In genomic region chr4:134943758-134944538, GRCm38 (mm10) we compare ENCODE assay signal across 8 mouse cellular contexts. TPM values are rescaled to one million over a fixed set of nuclear protein-coding genes. Genes with fewer than 3 reads are reported as not detected.
A peak's percentile ranks its signal among the peaks of the same experiment; 100 is the strongest.
DNase-seq lines count a peak whose midpoint lies in the region; ATAC-seq lines count a peak whose summit lies in the region.
"Had no signal": no experiment of that assay in that cellular context is flagged by ENCODE, and none has a peak within 500 bp of the region (broad histone marks: within the 10 kb centered on the region; RNA-seq: fewer than 3 reads in every experiment).

No protein-coding gene starts in this region.

- no peak overlapping the region for H3K9ac ChIP-seq in limb, embryonic 11.5 days (ENCODE audit: low read length)
- no peak overlapping the region for H3K9ac ChIP-seq in forebrain, embryonic 16.5 days (replicated peaks; ENCODE audit: low read depth, low read length)
- no peak overlapping the region for H3K9ac ChIP-seq in midbrain, embryonic 15.5 days

- 45% methylated on average over 27 of the region's 27 CpGs for WGBS in limb, embryonic 11.5 days
- 50% methylated on average over 27 of the region's 27 CpGs for WGBS in limb, embryonic 10.5 days
- 40% methylated on average over 27 of the region's 27 CpGs for WGBS in forebrain, embryonic 16.5 days
- WGBS in midbrain, embryonic 15.5 days = 46% methylated on average over 27 of the region's 27 CpGs

- H3K4me3 ChIP-seq in limb, embryonic 11.5 days (ENCODE audit: low read depth, low read length) = no peak overlapping the region
- no peak overlapping the region for H3K4me3 ChIP-seq in limb, embryonic 10.5 days
- H3K4me3 ChIP-seq in forebrain, embryonic 16.5 days (replicated peaks; ENCODE audit: low read length) = no peak overlapping the region
- no peak overlapping the region for H3K4me3 ChIP-seq in midbrain, embryonic 15.5 days

- ATAC-seq in limb, embryonic 11.5 days (ENCODE audit: insufficient number of reproducible peaks, low FRiP score, low TSS enrichment, low read depth) = 0 out of 2 replicates have a peak, but pooled peaks have one; percentile 13
- ATAC-seq in forebrain, embryonic 16.5 days = peak; percentile 52; the same call in 1 of the 2 replicates
- peak; percentile 65; the same call in 1 of the 2 replicates for ATAC-seq in midbrain, embryonic 15.5 days (replicated peaks)

- DNase-seq in limb, embryonic 11.5 days (ENCODE audit: low spot score) = no peak
- no peak for DNase-seq in limb, embryonic 10.5 days (ENCODE audit: low spot score)
- DNase-seq in brain, adult 2 months (ENCODE audit: low read depth, low spot score) = peak; percentile 61
- DNase-seq in gastrocnemius, adult 8-10 months (ENCODE audit: low spot score in 2 of 2) = no peak
- DNase-seq in kidney, adult 9 months = no peak
- DNase-seq: kidney, postnatal 36 days had no signal

- no peaks in the 10 kb centered on the region for H3K36me3 ChIP-seq in limb, embryonic 11.5 days (ENCODE audit: control insufficient read depth, insufficient read depth, low read length)
- no peaks in the 10 kb centered on the region for H3K36me3 ChIP-seq in limb, embryonic 10.5 days
- H3K36me3 ChIP-seq in forebrain, embryonic 16.5 days (ENCODE audit: control insufficient read depth, insufficient read depth) = no peaks in the 10 kb centered on the region
- no peaks in the 10 kb centered on the region for H3K36me3 ChIP-seq in midbrain, embryonic 15.5 days (replicated peaks)

- no peak overlapping the region for H3K4me2 ChIP-seq in limb, embryonic 11.5 days (ENCODE audit: low read depth, severe bottlenecking)
- peak overlapping the region; percentile 7; the same call in 1 of the 2 replicates for H3K4me2 ChIP-seq in forebrain, embryonic 16.5 days (ENCODE audit: low read length)
- H3K4me2 ChIP-seq in midbrain, embryonic 15.5 days = no peak overlapping the region

- peaks cover 4% of the 10 kb centered on the region; the same call in 1 of the 2 replicates for H3K27me3 ChIP-seq in limb, embryonic 11.5 days (ENCODE audit: control insufficient read depth, insufficient read depth, low read length)
- peaks cover 39% of the 10 kb centered on the region for H3K27me3 ChIP-seq in limb, embryonic 10.5 days (ENCODE audit: low read depth, poor library complexity, severe bottlenecking)
- no peaks in the 10 kb centered on the region for H3K27me3 ChIP-seq in forebrain, embryonic 16.5 days (replicated peaks; ENCODE audit: control insufficient read depth, insufficient read depth, low read length)
- peaks cover 11% of the 10 kb centered on the region for H3K27me3 ChIP-seq in midbrain, embryonic 15.5 days (replicated peaks)

- H3K4me1 ChIP-seq in limb, embryonic 11.5 days (ENCODE audit: control insufficient read depth, insufficient read depth, low read length) = peaks cover 7% of the 10 kb centered on the region; the same call in 1 of the 2 replicates
- peaks cover 16% of the 10 kb centered on the region for H3K4me1 ChIP-seq in limb, embryonic 10.5 days
- peaks cover 14% of the 10 kb centered on the region for H3K4me1 ChIP-seq in forebrain, embryonic 16.5 days (replicated peaks; ENCODE audit: control insufficient read depth, insufficient read depth, low read length)
- H3K4me1 ChIP-seq in midbrain, embryonic 15.5 days = peaks cover 10% of the 10 kb centered on the region

- no peak overlapping the region for H3K27ac ChIP-seq in limb, embryonic 11.5 days (replicated peaks; ENCODE audit: low read depth, low read length)
- H3K27ac ChIP-seq in limb, embryonic 10.5 days = no peak overlapping the region
- no peak overlapping the region for H3K27ac ChIP-seq in forebrain, embryonic 16.5 days (ENCODE audit: low read length)
- H3K27ac ChIP-seq in midbrain, embryonic 15.5 days = no peak overlapping the region

- no peaks in the 10 kb centered on the region for H3K9me3 ChIP-seq in limb, embryonic 11.5 days (ENCODE audit: control insufficient read depth, low read length)
- H3K9me3 ChIP-seq in limb, embryonic 10.5 days (replicated peaks) = no peaks in the 10 kb centered on the region
- H3K9me3 ChIP-seq in forebrain, embryonic 16.5 days (ENCODE audit: control insufficient read depth, low read length) = no peaks in the 10 kb centered on the region
- H3K9me3 ChIP-seq in midbrain, embryonic 15.5 days = no peaks in the 10 kb centered on the region

RNA-seq across cellular contexts. Expression of gene Syf2, which starts 13.2 kb away (rescaled TPM):
- polyA plus RNA-seq in limb, embryonic 11.5 days (2014; fragmentation: Nextera tagmentation; extraction: Ambion mirVana) = 69.8 and 75.6 TPM in 2 replicates
- polyA plus RNA-seq in limb, embryonic 10.5 days (2016; fragmentation: Nextera tagmentation; extraction: Ambion mirVana) = 67.3 and 67.9 TPM in 2 replicates
- polyA plus RNA-seq in forebrain, embryonic 16.5 days (2015; fragmentation: Nextera tagmentation; extraction: Ambion mirVana) = 73.2 and 78.4 TPM in 2 replicates
- 58.6 and 60.5 TPM in 2 replicates for polyA plus RNA-seq in midbrain, embryonic 15.5 days (2015; fragmentation: Nextera tagmentation; extraction: Ambion mirVana)
- total RNA-seq in gastrocnemius, adult 8-10 months (2022) = 10 to 100 TPM; 33.5 to 45.5 (median 39.6) TPM

RNA-seq across cellular contexts. Expression of gene Rsrp1, which starts 20.6 kb away (rescaled TPM):
- 345 and 367 TPM in 2 replicates for polyA plus RNA-seq in limb, embryonic 11.5 days (2014; fragmentation: Nextera tagmentation; extraction: Ambion mirVana)
- polyA plus RNA-seq in limb, embryonic 10.5 days (2016; fragmentation: Nextera tagmentation; extraction: Ambion mirVana) = 299 and 383 TPM in 2 replicates
- polyA plus RNA-seq in forebrain, embryonic 16.5 days (2015; fragmentation: Nextera tagmentation; extraction: Ambion mirVana) = 644 and 645 TPM in 2 replicates
- polyA plus RNA-seq in midbrain, embryonic 15.5 days (2015; fragmentation: Nextera tagmentation; extraction: Ambion mirVana) = 559 and 566 TPM in 2 replicates
- total RNA-seq in gastrocnemius, adult 8-10 months (2022) = 100 to 1,000 TPM in 2 of 4 experiments, 10 to 100 TPM in 2; 98.0 to 149 (median 104) TPM

RNA-seq across cellular contexts. Expression of gene Tmem50a, which starts 29.1 kb away (rescaled TPM):
- 145 and 154 TPM in 2 replicates for polyA plus RNA-seq in limb, embryonic 11.5 days (2014; fragmentation: Nextera tagmentation; extraction: Ambion mirVana)
- polyA plus RNA-seq in limb, embryonic 10.5 days (2016; fragmentation: Nextera tagmentation; extraction: Ambion mirVana) = 129 and 133 TPM in 2 replicates
- 201 and 205 TPM in 2 replicates for polyA plus RNA-seq in forebrain, embryonic 16.5 days (2015; fragmentation: Nextera tagmentation; extraction: Ambion mirVana)
- polyA plus RNA-seq in midbrain, embryonic 15.5 days (2015; fragmentation: Nextera tagmentation; extraction: Ambion mirVana) = 203 and 218 TPM in 2 replicates
- 10 to 100 TPM; 26.4 to 33.9 (median 31.7) TPM for total RNA-seq in gastrocnemius, adult 8-10 months (2022)

Comparison
In these comparisons a context has a peak if more than half of its experiments do, and no peak if none do; other contexts are left out.
1. ATAC-seq: peak in every context shown above with its lines; median percentile 65 in midbrain, embryonic 15.5 days; 52 in forebrain, embryonic 16.5 days; 13 in limb, embryonic 11.5 days.